ENCODE assay signal across 23 mouse cellular contexts in the genomic region with DNA sequence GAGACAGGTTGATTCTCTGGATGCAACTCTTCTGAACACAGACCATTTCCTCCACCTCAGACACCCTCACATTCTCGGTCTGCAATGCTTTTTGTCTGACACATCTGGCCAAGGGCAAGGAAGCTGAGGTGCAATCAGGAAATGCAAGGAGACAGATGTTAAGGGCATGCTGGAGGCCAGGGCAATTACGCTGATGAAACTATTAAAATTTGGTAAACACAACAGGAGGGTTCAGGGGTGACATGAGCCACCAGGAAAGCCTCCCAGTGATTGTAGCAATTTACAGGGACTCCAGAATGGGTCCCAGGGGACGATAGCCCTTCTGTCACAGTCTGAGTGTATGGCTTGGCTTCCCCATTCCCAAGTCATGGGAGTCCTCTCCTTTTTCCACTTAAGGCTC.
DNase-seq lines count a peak whose midpoint lies in the region; ATAC-seq and TF ChIP-seq lines count a peak whose summit lies in the region.
"Had no signal": no experiment of that assay in that cellular context is flagged by ENCODE, and none has a peak within 500 bp of the region (broad histone marks: within the 10 kb centered on the region; RNA-seq: fewer than 3 reads in every experiment).

No protein-coding gene starts in this region.

- TF ChIP-seq CTCF in liver, postnatal 0 days (IDR thresholded peaks at IDR 0.05; ENCODE audit: low read depth) = no peak

- H3K4me1 ChIP-seq in hindbrain, embryonic 13.5 days (replicated peaks) = peaks cover 8% of the 10 kb centered on the region
- no peaks in the 10 kb centered on the region for H3K4me1 ChIP-seq in hindbrain, embryonic 11.5 days (replicated peaks; ENCODE audit: control insufficient read depth, insufficient read depth, low read length)
- H3K4me1 ChIP-seq in limb, embryonic 10.5 days = peaks cover 54% of the 10 kb centered on the region
- H3K4me1 ChIP-seq in liver, postnatal 0 days (ENCODE audit: insufficient read depth) = peaks cover 4% of the 10 kb centered on the region

- H3K36me3 ChIP-seq in hindbrain, embryonic 13.5 days = no peaks in the 10 kb centered on the region
- H3K36me3 ChIP-seq in hindbrain, embryonic 11.5 days (ENCODE audit: control insufficient read depth, insufficient read depth, low read length) = no peaks in the 10 kb centered on the region
- H3K36me3 ChIP-seq in limb, embryonic 10.5 days = no peaks in the 10 kb centered on the region
- H3K36me3 ChIP-seq in liver, postnatal 0 days (replicated peaks; ENCODE audit: insufficient read depth, low read length) = no peaks in the 10 kb centered on the region
- H3K36me3 ChIP-seq: embryonic facial prominence, embryonic 15.5 days; forebrain, embryonic 10.5 days; heart, embryonic 10.5 days had no signal

- 63% methylated on average over 3 of the region's 3 CpGs for WGBS in hindbrain, embryonic 13.5 days
- WGBS in hindbrain, embryonic 11.5 days = 71% methylated on average over 3 of the region's 3 CpGs
- 18% methylated on average over 3 of the region's 3 CpGs for WGBS in limb, embryonic 10.5 days
- 61% methylated on average over 3 of the region's 3 CpGs for WGBS in liver, postnatal 0 days (ENCODE audit: insufficient replicate concordance)

- 0 out of 2 replicates have a peak overlapping the region, but pooled peaks have one; percentile 8 for H3K27ac ChIP-seq in hindbrain, embryonic 13.5 days
- no peak overlapping the region for H3K27ac ChIP-seq in hindbrain, embryonic 11.5 days (ENCODE audit: low read depth, low read length)
- peak overlapping the region; percentile 43 for H3K27ac ChIP-seq in limb, embryonic 10.5 days
- no peak overlapping the region for H3K27ac ChIP-seq in liver, postnatal 0 days (ENCODE audit: low read depth)
- H3K27ac ChIP-seq: embryonic facial prominence, embryonic 15.5 days; forebrain, embryonic 10.5 days; heart, embryonic 10.5 days; hindbrain, embryonic 14.5 days had no signal

- no peak overlapping the region for H3K4me3 ChIP-seq in hindbrain, embryonic 13.5 days
- H3K4me3 ChIP-seq in hindbrain, embryonic 11.5 days (ENCODE audit: low read depth, low read length) = no peak overlapping the region
- no peak overlapping the region for H3K4me3 ChIP-seq in limb, embryonic 10.5 days
- no peak overlapping the region for H3K4me3 ChIP-seq in liver, postnatal 0 days (ENCODE audit: low read depth, low read length)
- H3K4me3 ChIP-seq: embryonic facial prominence, embryonic 15.5 days; erythroblast, embryonic 14.5 days; forebrain, embryonic 10.5 days; heart, embryonic 10.5 days had no signal

- no peak for DNase-seq in hindbrain, embryonic 11.5 days (ENCODE audit: low spot score)
- peak; percentile 12 for DNase-seq in retina, postnatal 1 day
- no peak for DNase-seq in retina, embryonic 14.5 days (ENCODE audit: low spot score)
- DNase-seq in limb, embryonic 10.5 days (ENCODE audit: low spot score) = peak; percentile 35
- no peak for DNase-seq in liver, postnatal 0 days
- DNase-seq in left cerebral cortex, adult 18-20 months (ENCODE audit: low spot score in 2 of 2) = no peak
- no peak for DNase-seq in layer of hippocampus, adult 9-11 months
- DNase-seq: adrenal gland, postnatal 14 days; cerebellum, adult 11-12 months; cerebellum, adult 9-11 months; cerebellum, postnatal 36 days; gastrocnemius, postnatal 10 days; heart, adult 18-20 months; heart, postnatal 10 days; heart, postnatal 4 days had no signal

- TF ChIP-seq EP300 in liver, postnatal 0 days (IDR thresholded peaks at IDR 0.05; ENCODE audit: low read depth) = no peak

- H3K9ac ChIP-seq in hindbrain, embryonic 13.5 days = no peak overlapping the region
- no peak overlapping the region for H3K9ac ChIP-seq in hindbrain, embryonic 11.5 days (ENCODE audit: low read depth, low read length)
- H3K9ac ChIP-seq in liver, postnatal 0 days (replicated peaks) = no peak overlapping the region
- H3K9ac ChIP-seq: embryonic facial prominence, embryonic 15.5 days; hindbrain, embryonic 14.5 days had no signal

- no peaks in the 10 kb centered on the region for H3K9me3 ChIP-seq in hindbrain, embryonic 13.5 days
- H3K9me3 ChIP-seq in hindbrain, embryonic 11.5 days (ENCODE audit: control insufficient read depth, low read length) = no peaks in the 10 kb centered on the region
- H3K9me3 ChIP-seq in limb, embryonic 10.5 days (replicated peaks) = no peaks in the 10 kb centered on the region
- H3K9me3 ChIP-seq in liver, postnatal 0 days (ENCODE audit: low read length) = no peaks in the 10 kb centered on the region
- H3K9me3 ChIP-seq: embryonic facial prominence, embryonic 15.5 days; forebrain, embryonic 10.5 days; heart, embryonic 10.5 days had no signal

- H3K27me3 ChIP-seq in hindbrain, embryonic 13.5 days = no peaks in the 10 kb centered on the region
- no peaks in the 10 kb centered on the region for H3K27me3 ChIP-seq in hindbrain, embryonic 11.5 days (ENCODE audit: control insufficient read depth, insufficient read depth, low read length)
- no peaks in the 10 kb centered on the region for H3K27me3 ChIP-seq in limb, embryonic 10.5 days (ENCODE audit: low read depth, poor library complexity, severe bottlenecking)
- no peaks in the 10 kb centered on the region for H3K27me3 ChIP-seq in liver, postnatal 0 days (ENCODE audit: insufficient read depth, low read length)
- H3K27me3 ChIP-seq: embryonic facial prominence, embryonic 15.5 days had no signal

- no peak for ATAC-seq in hindbrain, embryonic 13.5 days (ENCODE audit: low FRiP score)
- no peak for ATAC-seq in hindbrain, embryonic 11.5 days (ENCODE audit: low FRiP score)
- no peak for ATAC-seq in liver, postnatal 0 days
- ATAC-seq: activated CD4-positive, CD25-positive, alpha-beta regulatory T cell, adult 4 months; forebrain, embryonic 14.5 days had no signal

- no peak overlapping the region for H3K4me2 ChIP-seq in hindbrain, embryonic 13.5 days
- H3K4me2 ChIP-seq in hindbrain, embryonic 11.5 days (replicated peaks; ENCODE audit: low read depth, low read length) = no peak overlapping the region
- no peak overlapping the region for H3K4me2 ChIP-seq in liver, postnatal 0 days (ENCODE audit: low read depth, low read length)
- H3K4me2 ChIP-seq: embryonic facial prominence, embryonic 15.5 days; hindbrain, embryonic 14.5 days had no signal

Comparison
In these comparisons a context has a peak if more than half of its experiments do, and no peak if none do; other contexts are left out.
1. H3K27ac ChIP-seq: peak in hindbrain, embryonic 13.5 days (single experiment) and limb, embryonic 10.5 days (single experiment); none in hindbrain, embryonic 11.5 days (single experiment) and liver, postnatal 0 days (single experiment).
2. DNase-seq: peak in retina, postnatal 1 day (single experiment) and limb, embryonic 10.5 days (single experiment); none in hindbrain, embryonic 11.5 days (single experiment), retina, embryonic 14.5 days (single experiment), liver, postnatal 0 days (single experiment), left cerebral cortex, adult 18-20 months (0 of 2) and layer of hippocampus, adult 9-11 months (single experiment).